Mouse (Mus musculus): ENCODE data around the gene Nudt14.
A peak's percentile ranks its signal among the peaks of the same experiment; 100 is the strongest.

Gene Nudt14

GRCm38 (mm10) chr12:112941776-112942713 is at the start of gene Nudt14:
Gene Nudt14 (minus strand): TSS chr12:112942124.
- DNase-seq (ENCODE audit: low read depth, low spot score), result peak; percentile 89

GRCm38 (mm10) chr12:112991444-112991843 is 49.5 kb upstream of the Nudt14 start:
- no peak for DNase-seq (ENCODE audit: low read depth, low spot score)

GRCm38 (mm10) chr12:112990706-112991405 is 48.9 kb upstream of the Nudt14 start:
- DNase-seq (ENCODE audit: low read depth, low spot score), result no peak

GRCm38 (mm10) chr12:112987877-112988276 is 46.0 kb upstream of the Nudt14 start:
- DNase-seq (ENCODE audit: low read depth, low spot score), result peak; percentile 66

- DNase-seq (ENCODE audit: low read depth, low spot score), result peak; percentile 67
Observed at GRCm38 (mm10) chr12:112985346-112985745, 43.4 kb upstream of the Nudt14 start.

GRCm38 (mm10) chr12:112982031-112982430 is 40.1 kb upstream of the Nudt14 start:
- no peak for DNase-seq (ENCODE audit: low read depth, low spot score)

GRCm38 (mm10) chr12:112977156-112977555 is 35.2 kb upstream of the Nudt14 start:
- DNase-seq (ENCODE audit: low read depth, low spot score), result no peak

- DNase-seq (ENCODE audit: low read depth, low spot score), result peak; percentile 96
Observed at GRCm38 (mm10) chr12:112976371-112977073, 34.6 kb upstream of the Nudt14 start, which contains the start of gene Btbd6. Gene Btbd6 (plus strand): TSS chr12:112976482.

- no peak for DNase-seq (ENCODE audit: low read depth, low spot score)
Observed at GRCm38 (mm10) chr12:112974736-112975135, 32.8 kb upstream of the Nudt14 start.

- no peak for DNase-seq (ENCODE audit: low read depth, low spot score)
Observed at GRCm38 (mm10) chr12:112969616-112970015, 27.7 kb upstream of the Nudt14 start.

- no peak for DNase-seq (ENCODE audit: low read depth, low spot score)
Observed at GRCm38 (mm10) chr12:112968943-112969342, 27.0 kb upstream of the Nudt14 start.

- no peak for DNase-seq (ENCODE audit: low read depth, low spot score)
Observed at GRCm38 (mm10) chr12:112965783-112966182, 23.9 kb upstream of the Nudt14 start.

GRCm38 (mm10) chr12:112961872-112962271 is 19.9 kb upstream of the Nudt14 start:
- no peak for DNase-seq (ENCODE audit: low read depth, low spot score)

GRCm38 (mm10) chr12:112961428-112961827 is 19.5 kb upstream of the Nudt14 start:
- no peak for DNase-seq (ENCODE audit: low read depth, low spot score)

- peak; percentile 70 for DNase-seq (ENCODE audit: low read depth, low spot score)
Observed at GRCm38 (mm10) chr12:112959421-112959820, 17.5 kb upstream of the Nudt14 start.

GRCm38 (mm10) chr12:112958303-112958702 is 16.4 kb upstream of the Nudt14 start:
- peak; percentile 78 for DNase-seq (ENCODE audit: low read depth, low spot score)

GRCm38 (mm10) chr12:112955800-112956199 is 13.9 kb upstream of the Nudt14 start:
- peak; percentile 84 for DNase-seq (ENCODE audit: low read depth, low spot score)

- no peak for DNase-seq (ENCODE audit: low read depth, low spot score)
Observed at GRCm38 (mm10) chr12:112952926-112953565, 11.1 kb upstream of the Nudt14 start.

- DNase-seq (ENCODE audit: low read depth, low spot score), result no peak
Observed at GRCm38 (mm10) chr12:112952433-112952832, 10.5 kb upstream of the Nudt14 start.

- DNase-seq (ENCODE audit: low read depth, low spot score), result no peak
Observed at GRCm38 (mm10) chr12:112951150-112951842, 9.4 kb upstream of the Nudt14 start.

- no peak for DNase-seq (ENCODE audit: low read depth, low spot score)
Observed at GRCm38 (mm10) chr12:112950761-112951129, 8.8 kb upstream of the Nudt14 start.

Measured in CD4-positive, CD25-positive, alpha-beta regulatory T cell, adult 2 months (primary cell).